Mouse (Mus musculus): ENCODE data around the gene Ccdc78. TPM values are rescaled to one million over a fixed set of nuclear protein-coding genes. Genes with fewer than 3 reads are reported as not detected.
A peak's percentile ranks its signal among the peaks of the same experiment; 100 is the strongest.

Gene Ccdc78
- polyA plus RNA-seq, 1 experiment from 2014 or later = 0.40 TPM

GRCm38 (mm10) chr17:25831451-25832281, 45.3 kb downstream of the Ccdc78 start:
- WGBS = 64% methylated on average over 21 of the region's 21 CpGs

GRCm38 (mm10) chr17:25832436-25833290, 46.3 kb downstream of the Ccdc78 start:
- under 1% methylated on average over 67 of the region's 77 CpGs for WGBS
- Histone ChIP-seq H3K36me3 (peaks cover 36% of the 10 kb centered on the region), H3K27me3 (no peaks in the 10 kb centered on the region), H3K9me3 (replicated peaks) (no peaks in the 10 kb centered on the region), H3K27ac (peak overlapping the region; percentile 96), H3K4me2 (replicated peaks) (peak overlapping the region; percentile 89), H3K4me1 (peaks cover 81% of the 10 kb centered on the region), H3K4me3 (peak overlapping the region; percentile 73), H3K9ac (peak overlapping the region; percentile 84)
- peak; percentile 90 for ATAC-seq (ENCODE audit: low FRiP score)

More at GRCm38 (mm10) chr17:25831451-25832281, 45.3 kb downstream of the Ccdc78 start:
- Histone ChIP-seq H3K36me3 (peaks cover 46% of the 10 kb centered on the region), H3K9ac (peak overlapping the region; percentile 84), H3K27ac (peak overlapping the region; percentile 96), H3K4me2 (replicated peaks) (peak overlapping the region; percentile 89), H3K27me3 (no peaks in the 10 kb centered on the region), H3K4me1 (peaks cover 79% of the 10 kb centered on the region), H3K9me3 (replicated peaks) (no peaks in the 10 kb centered on the region), H3K4me3 (peak overlapping the region; percentile 73)
- no peak for ATAC-seq (ENCODE audit: low FRiP score)

GRCm38 (mm10) chr17:25833291-25833663, 46.9 kb downstream of the Ccdc78 start, which contains the start of gene Stub1:
Gene Stub1 (minus strand): TSS chr17:25833404.
- Histone ChIP-seq H3K4me1 (peaks cover 82% of the 10 kb centered on the region), H3K36me3 (peaks cover 35% of the 10 kb centered on the region), H3K4me3 (peak within 1 kb of the TSS; percentile 73), H3K27me3 (no peaks in the 10 kb centered on the region), H3K27ac (peak within 1 kb of the TSS; percentile 96), H3K9ac (peak within 1 kb of the TSS; percentile 84), H3K9me3 (replicated peaks) (no peaks in the 10 kb centered on the region), H3K4me2 (replicated peaks) (peak within 1 kb of the TSS; percentile 89)
- peak; percentile 59 for ATAC-seq (ENCODE audit: low FRiP score)
- under 1% methylated on average over 24 of the region's 24 CpGs for WGBS

GRCm38 (mm10) chr17:25833961-25834594, 47.7 kb downstream of the Ccdc78 start:
- peak overlapping the region; percentile 84 for H3K9ac ChIP-seq
- H3K9me3 ChIP-seq (replicated peaks) = no peaks in the 10 kb centered on the region
- H3K36me3 ChIP-seq = peaks cover 39% of the 10 kb centered on the region
- peak overlapping the region; percentile 73 for H3K4me3 ChIP-seq
- no peak for ATAC-seq (ENCODE audit: low FRiP score)
- peaks cover 85% of the 10 kb centered on the region for H3K4me1 ChIP-seq
- 51% methylated on average over 6 of the region's 6 CpGs for WGBS
- H3K27ac ChIP-seq = peak overlapping the region; percentile 96
- H3K27me3 ChIP-seq = no peaks in the 10 kb centered on the region
- peak overlapping the region; percentile 89 for H3K4me2 ChIP-seq (replicated peaks)

GRCm38 (mm10) chr17:25834595-25835222, 48.3 kb downstream of the Ccdc78 start:
- 90% methylated on average over 12 of the region's 12 CpGs for WGBS
- peaks cover 42% of the 10 kb centered on the region for H3K36me3 ChIP-seq

GRCm38 (mm10) chr17:25835301-25835700, 48.9 kb downstream of the Ccdc78 start:
- Histone ChIP-seq H3K9ac (peak overlapping the region; percentile 84), H3K36me3 (peaks cover 42% of the 10 kb centered on the region), H3K27me3 (no peaks in the 10 kb centered on the region), H3K9me3 (replicated peaks) (no peaks in the 10 kb centered on the region), H3K4me3 (0 out of 2 replicates have a peak overlapping the region, but pooled peaks have one; percentile 73), H3K4me2 (replicated peaks) (peak overlapping the region; percentile 89; the same call in 1 of the 2 replicates), H3K27ac (no peak overlapping the region), H3K4me1 (peaks cover 74% of the 10 kb centered on the region)
- WGBS = 93% methylated on average over 7 of the region's 7 CpGs
- no peak for ATAC-seq (ENCODE audit: low FRiP score)

More at GRCm38 (mm10) chr17:25834595-25835222, 48.3 kb downstream of the Ccdc78 start:
- H3K9ac ChIP-seq = peak overlapping the region; percentile 84
- peak overlapping the region; percentile 89 for H3K4me2 ChIP-seq (replicated peaks)
- no peak for ATAC-seq (ENCODE audit: low FRiP score)
- no peaks in the 10 kb centered on the region for H3K9me3 ChIP-seq (replicated peaks)
- no peaks in the 10 kb centered on the region for H3K27me3 ChIP-seq
- peak overlapping the region; percentile 73 for H3K4me3 ChIP-seq
- peak overlapping the region; percentile 96; the same call in 1 of the 2 replicates for H3K27ac ChIP-seq
- peaks cover 80% of the 10 kb centered on the region for H3K4me1 ChIP-seq

- H3K4me2 ChIP-seq (replicated peaks) = peak overlapping the region; percentile 89; the same call in 1 of the 2 replicates
- no peak overlapping the region for H3K4me3 ChIP-seq
- peaks cover 69% of the 10 kb centered on the region for H3K4me1 ChIP-seq
- 95% methylated on average over 16 of the region's 16 CpGs for WGBS
- H3K27me3 ChIP-seq = no peaks in the 10 kb centered on the region
- H3K9ac ChIP-seq = peak overlapping the region; percentile 80; the same call in 1 of the 2 replicates
- no peaks in the 10 kb centered on the region for H3K9me3 ChIP-seq (replicated peaks)
- no peak for ATAC-seq (ENCODE audit: low FRiP score)
- H3K27ac ChIP-seq = peak overlapping the region; percentile 86; the same call in 1 of the 2 replicates
- peaks cover 42% of the 10 kb centered on the region for H3K36me3 ChIP-seq
These were observed 49.4 kb downstream of the Ccdc78 start for GRCm38 (mm10) chr17:25835816-25836215.

GRCm38 (mm10) chr17:25836397-25837075, 50.2 kb downstream of the Ccdc78 start:
- Histone ChIP-seq H3K9me3 (replicated peaks) (no peaks in the 10 kb centered on the region), H3K36me3 (peaks cover 42% of the 10 kb centered on the region), H3K27ac (peak overlapping the region; percentile 86), H3K4me3 (peak overlapping the region; percentile 41), H3K4me1 (peaks cover 62% of the 10 kb centered on the region), H3K4me2 (replicated peaks) (peak overlapping the region; percentile 82), H3K9ac (peak overlapping the region; percentile 80), H3K27me3 (no peaks in the 10 kb centered on the region)
- 25% methylated on average over 22 of the region's 23 CpGs for WGBS
- no peak for ATAC-seq (ENCODE audit: low FRiP score)

GRCm38 (mm10) chr17:25837076-25837410, 50.7 kb downstream of the Ccdc78 start, which contains the start of gene Rhbdl1:
Gene Rhbdl1 (minus strand): TSS chr17:25837295.
- no peaks in the 10 kb centered on the region for H3K9me3 ChIP-seq (replicated peaks)
- no peaks in the 10 kb centered on the region for H3K27me3 ChIP-seq
- peak; percentile 21; the same call in 1 of the 2 replicates for ATAC-seq (ENCODE audit: low FRiP score)
- peak within 1 kb of the TSS; percentile 80 for H3K9ac ChIP-seq
- peaks cover 45% of the 10 kb centered on the region for H3K36me3 ChIP-seq
- peaks cover 57% of the 10 kb centered on the region for H3K4me1 ChIP-seq
- WGBS = 2% methylated on average over 27 of the region's 29 CpGs
- H3K27ac ChIP-seq = peak within 1 kb of the TSS; percentile 86
- peak within 1 kb of the TSS; percentile 41 for H3K4me3 ChIP-seq
- peak within 1 kb of the TSS; percentile 82 for H3K4me2 ChIP-seq (replicated peaks)

GRCm38 (mm10) chr17:25837533-25837932, 51.2 kb downstream of the Ccdc78 start:
- peaks cover 50% of the 10 kb centered on the region for H3K36me3 ChIP-seq
- peak overlapping the region; percentile 86 for H3K27ac ChIP-seq
- no peaks in the 10 kb centered on the region for H3K27me3 ChIP-seq
- no peak for ATAC-seq (ENCODE audit: low FRiP score)
- peaks cover 55% of the 10 kb centered on the region for H3K4me1 ChIP-seq
- H3K9me3 ChIP-seq (replicated peaks) = no peaks in the 10 kb centered on the region
- H3K4me2 ChIP-seq (replicated peaks) = peak overlapping the region; percentile 82
- peak overlapping the region; percentile 41 for H3K4me3 ChIP-seq
- peak overlapping the region; percentile 80 for H3K9ac ChIP-seq
- WGBS = 24% methylated on average over 3 of the region's 3 CpGs

- WGBS = 82% methylated on average over 4 of the region's 4 CpGs
- Histone ChIP-seq H3K4me2 (replicated peaks) (no peak overlapping the region), H3K9me3 (replicated peaks) (no peaks in the 10 kb centered on the region), H3K4me1 (peaks cover 60% of the 10 kb centered on the region), H3K4me3 (no peak overlapping the region), H3K36me3 (peaks cover 51% of the 10 kb centered on the region), H3K27me3 (no peaks in the 10 kb centered on the region), H3K9ac (0 out of 2 replicates have a peak overlapping the region, but pooled peaks have one; percentile 13), H3K27ac (peak overlapping the region; percentile 13; the same call in 1 of the 2 replicates)
- ATAC-seq (ENCODE audit: low FRiP score) = no peak
These were observed 52.5 kb downstream of the Ccdc78 start for GRCm38 (mm10) chr17:25838904-25839303.

All from hindbrain, embryonic 12.5 days (tissue).